Mouse (Mus musculus) layer of hippocampus, postnatal 14 days (tissue): Measurements from ENCODE around the gene Crybg2. TPM values are rescaled to one million over a fixed set of nuclear protein-coding genes. Genes with fewer than 3 reads are reported as not detected.

Experiments used
- total RNA-seq, 2 experiments: library from RNA; stranded (reverse); gene quantifications; 2 replicates each; pipeline ENCODE4 v1.2.3; 2021

Crybg2 gene
- total RNA-seq, 2 experiments from 2014 or later: 1.2 to 2.2 TPM

Other genes with a start within 250 kb of the Crybg2 start
- 10 to 100 TPM; 13.6 to 14.4 TPM for gene Rps6ka1, start 173.0 kb upstream of the Crybg2 start, total RNA-seq
- gene Hmgn2, start 92.2 kb upstream of the Crybg2 start, total RNA-seq: 100 to 1,000 TPM; 153 to 159 TPM
- gene Dhdds, start 59.9 kb upstream of the Crybg2 start, total RNA-seq: 10 to 100 TPM; 57.9 to 65.2 TPM
- not detected for gene Lin28a, start 42.0 kb upstream of the Crybg2 start, total RNA-seq
- not detected for gene Zfp683, start 7.0 kb upstream of the Crybg2 start, total RNA-seq
- 1 to 10 TPM in 1 of 2 experiments, under 1 TPM in 1; 0.86 to 1.5 TPM for gene Cd52, start 34.3 kb downstream of the Crybg2 start, total RNA-seq
- gene Ubxn11, start 41.8 kb downstream of the Crybg2 start, total RNA-seq: 10 to 100 TPM; 22.0 to 24.2 TPM
- gene Sh3bgrl3, start 68.0 kb downstream of the Crybg2 start, total RNA-seq: 100 to 1,000 TPM; 271 to 295 TPM
- 10 to 100 TPM; 14.4 to 15.2 TPM for gene Cep85, start 126.3 kb downstream of the Crybg2 start, total RNA-seq
- not detected for gene Gm7534, start 142.2 kb downstream of the Crybg2 start, total RNA-seq
- not detected for gene Catsper4, start 166.6 kb downstream of the Crybg2 start, total RNA-seq
- gene Cnksr1, start 177.6 kb downstream of the Crybg2 start, total RNA-seq: under 1 TPM; 0.19 to 0.58 TPM
- gene E130218I03Rik, start 182.8 kb downstream of the Crybg2 start, total RNA-seq: not detected
- gene Zfp593, start 184.8 kb downstream of the Crybg2 start, total RNA-seq: 10 to 100 TPM; 10.6 to 11.8 TPM
- gene Gm30191, start 186.1 kb downstream of the Crybg2 start, total RNA-seq: not detected
- gene Grrp1, start 193.3 kb downstream of the Crybg2 start, total RNA-seq: 1 to 10 TPM; 3.6 to 4.1 TPM
- 10 to 100 TPM; 21.5 to 21.9 TPM for gene Pdik1l, start 227.1 kb downstream of the Crybg2 start, total RNA-seq